Comparison of ENCODE assay signal across 8 mouse cellular contexts in genomic region chr17:45766735-45767535, GRCm38 (mm10). TPM values are rescaled to one million over a fixed set of nuclear protein-coding genes. Genes with fewer than 3 reads are reported as not detected.
DNase-seq lines count a peak whose midpoint lies in the region; ATAC-seq and TF ChIP-seq lines count a peak whose summit lies in the region.

No protein-coding gene starts in this region.

- intact Hi-C loops in left cerebral cortex, adult 2 months (cut with DNase I): no loop called here

- ATAC-seq in erythroblast, adult 5-6 weeks (replicated peaks; ENCODE audit: low FRiP score, poor library complexity, severe bottlenecking): no peak
- peak; percentile 81 for ATAC-seq in common myeloid progenitor, adult 5-6 weeks (replicated peaks; ENCODE audit: low read depth, poor library complexity, severe bottlenecking)
- peak; percentile 93 for ATAC-seq in hindbrain, postnatal 0 days

- H3K4me3 ChIP-seq in erythroblast, embryonic 14.5 days (replicated peaks): peak overlapping the region; percentile 54
- no peak overlapping the region for H3K4me3 ChIP-seq in hindbrain, postnatal 0 days (ENCODE audit: low read length)
- no peak overlapping the region for H3K4me3 ChIP-seq in left cerebral cortex, adult 2 months

- peak overlapping the region; percentile 69 for H3K27ac ChIP-seq in hindbrain, postnatal 0 days
- peak overlapping the region; percentile 70 for H3K27ac ChIP-seq in left cerebral cortex, adult 2 months

- H3K36me3 ChIP-seq in erythroblast, embryonic 14.5 days (ENCODE audit: control insufficient read depth): no peaks in the 10 kb centered on the region
- no peaks in the 10 kb centered on the region for H3K36me3 ChIP-seq in hindbrain, postnatal 0 days (ENCODE audit: insufficient read depth, low read length)

- peaks cover 16% of the 10 kb centered on the region for H3K4me1 ChIP-seq in erythroblast, embryonic 14.5 days (ENCODE audit: control insufficient read depth)
- H3K4me1 ChIP-seq in hindbrain, postnatal 0 days (ENCODE audit: insufficient read depth, low read length): peaks cover 14% of the 10 kb centered on the region

- WGBS in hindbrain, postnatal 0 days: 9% methylated on average over 12 of the region's 12 CpGs

- H3K27me3 ChIP-seq in erythroblast, embryonic 14.5 days (ENCODE audit: control insufficient read depth): no peaks in the 10 kb centered on the region; the same call in 1 of the 2 replicates
- no peaks in the 10 kb centered on the region for H3K27me3 ChIP-seq in hindbrain, postnatal 0 days (ENCODE audit: insufficient read depth, low read length)

- H3K4me2 ChIP-seq in hindbrain, postnatal 0 days (ENCODE audit: low read depth, low read length): no peak overlapping the region

- H3K9ac ChIP-seq in hindbrain, postnatal 0 days (replicated peaks; ENCODE audit: low read length): no peak overlapping the region

- no peaks in the 10 kb centered on the region for H3K9me3 ChIP-seq in erythroblast, embryonic 14.5 days (ENCODE audit: control insufficient read depth, low read length)
- no peaks in the 10 kb centered on the region for H3K9me3 ChIP-seq in hindbrain, postnatal 0 days (ENCODE audit: low read length)

- TF ChIP-seq CTCF in hindbrain, postnatal 0 days (IDR thresholded peaks at IDR 0.05; ENCODE audit: low read depth): no peak
- no peak for TF ChIP-seq CTCF in left cerebral cortex, adult 2 months (IDR thresholded peaks at IDR 0.05)

- peak; percentile 79 for DNase-seq in gastrocnemius, postnatal 10 days
- peak; percentile 93 for DNase-seq in hindbrain, postnatal 0 days (ENCODE audit: low spot score)
- DNase-seq in left cerebral cortex, adult 2 months (ENCODE audit: extremely low spot score in 1 of 2, low spot score in 2 of 2): peak; percentile 45 to 77
- DNase-seq in lung, postnatal 36 days: peak; percentile 98
- peak; percentile 97 for DNase-seq in retina, postnatal 1 day

RNA-seq across cellular contexts. Expression of gene 1600014C23Rik, which starts 33.3 kb away (rescaled TPM):
- polyA plus RNA-seq in erythroblast, embryonic 14.5 days (2012): not detected in 2 replicates
- total RNA-seq in erythroblast, adult 5-6 weeks (2015; ENCODE audit: low replicate concordance): not detected in 2 replicates
- not detected in 2 replicates for total RNA-seq in erythroblast, adult 5-6 weeks (2017; ENCODE audit: low replicate concordance)
- not detected in 2 replicates for total RNA-seq in common myeloid progenitor, adult 5-6 weeks (2017)
- total RNA-seq in gastrocnemius, postnatal 10 days (2021): not detected
- total RNA-seq in hindbrain, postnatal 0 days (2014; rRNA removed): not detected in 2 replicates
- 0.51 and 0.64 TPM in 2 replicates for polyA plus RNA-seq in hindbrain, postnatal 0 days (2015; fragmentation: Nextera tagmentation; extraction: Ambion mirVana)
- total RNA-seq in left cerebral cortex, adult 2 months (2021): not detected
